Mouse (Mus musculus): ENCODE data around the gene Fam173b.

DNA sequence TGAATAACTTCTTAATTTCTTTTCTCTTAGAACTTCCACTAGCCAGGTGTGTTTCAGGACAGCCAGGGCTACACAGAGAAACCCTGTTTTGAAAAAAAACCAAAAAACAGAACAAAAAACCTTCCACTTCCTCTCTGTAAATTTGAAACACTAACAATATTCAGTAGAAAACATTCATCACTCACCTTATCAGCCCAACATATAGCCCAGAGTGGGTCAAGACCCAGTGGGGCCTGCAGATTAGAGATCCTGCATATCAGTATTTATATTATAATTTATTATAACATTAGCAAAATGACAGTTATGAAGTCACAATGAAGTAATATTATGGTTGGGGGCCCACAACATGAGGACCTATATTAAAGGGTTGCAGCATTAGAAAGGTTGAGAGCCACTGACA, 28.0 kb upstream of the Fam173b start:
- TF ChIP-seq CTCF (IDR thresholded peaks at IDR 0.05; ENCODE audit: low read depth, low read length) (no peak), GATA1 (IDR thresholded peaks at IDR 0.05; ENCODE audit: borderline replicate concordance, low read length) (no peak), POLR2AphosphoS5 (IDR thresholded peaks at IDR 0.05; ENCODE audit: insufficient replicate concordance, low read depth, low read length) (no peak), GATA2 (IDR thresholded peaks at IDR 0.05; ENCODE audit: borderline replicate concordance, low read depth, low read length) (no peak)

Measured in G1E (cell line).